Mouse (Mus musculus): ENCODE data around the gene Bcat1. TPM values are rescaled to one million over a fixed set of nuclear protein-coding genes. Genes with fewer than 3 reads are reported as not detected.

Gene Bcat1
- polyA plus RNA-seq (2012; rRNA removed), result 0.09 and 0.39 TPM in 2 replicates

GRCm38 (mm10) chr6:145075548-145076224 is at the start of gene Bcat1:
Gene Bcat1 (minus strand): TSS chr6:145076184.

GRCm38 (mm10) chr6:145115476-145116097 is 39.6 kb upstream of the Bcat1 start, which contains the start of gene Lrmp:
Gene Lrmp (plus strand): TSS chr6:145115653.

Other genes starting within 250 kb of the Bcat1 start
- gene Lrmp, start 39.5 kb upstream of the Bcat1 start, polyA plus RNA-seq (2012; rRNA removed), result 7.5 and 9.1 TPM in 2 replicates
- gene Casc1, start 134.8 kb upstream of the Bcat1 start, polyA plus RNA-seq (2012; rRNA removed), result 0.09 TPM in 1 of 2 replicates, not detected in the other
- gene Etfrf1, start 134.9 kb upstream of the Bcat1 start, polyA plus RNA-seq (2012; rRNA removed), result 0.66 and 1.9 TPM in 2 replicates
- gene Kras, start 174.1 kb upstream of the Bcat1 start, polyA plus RNA-seq (2012; rRNA removed), result 4.9 and 6.2 TPM in 2 replicates

All from stomach, adult 2 months (tissue).